ENCODE assay signal across 8 mouse cellular contexts in genomic region chr8:13757805-13758727, GRCm38 (mm10). TPM values are rescaled to one million over a fixed set of nuclear protein-coding genes. Genes with fewer than 3 reads are reported as not detected.
DNase-seq lines count a peak whose midpoint lies in the region; ATAC-seq lines count a peak whose summit lies in the region.

No protein-coding gene starts in this region.

- peak overlapping the region; percentile 80 for H3K27ac ChIP-seq in midbrain, embryonic 16.5 days (ENCODE audit: low read length)

- peak overlapping the region; percentile 100 for H3K4me3 ChIP-seq in midbrain, embryonic 16.5 days (ENCODE audit: low read depth, low read length)

- H3K36me3 ChIP-seq in midbrain, embryonic 16.5 days (ENCODE audit: control insufficient read depth, insufficient read depth, low read length): peaks cover 12% of the 10 kb centered on the region; the same call in 1 of the 2 replicates

- no peaks in the 10 kb centered on the region for H3K27me3 ChIP-seq in midbrain, embryonic 16.5 days (ENCODE audit: control insufficient read depth, insufficient read depth, low read depth, low read length)

- WGBS in midbrain, embryonic 16.5 days: under 1% methylated on average over 38 of the region's 38 CpGs

- peak overlapping the region; percentile 94 for H3K9ac ChIP-seq in midbrain, embryonic 16.5 days (ENCODE audit: low read depth, low read length)

- peak; percentile 82 for ATAC-seq in midbrain, embryonic 16.5 days

- peak; percentile 42 for DNase-seq in urinary bladder, postnatal 14 days (ENCODE audit: low spot score)
- DNase-seq in urinary bladder, adult 2 months (ENCODE audit: low spot score): no peak
- peak; percentile 70 to 74 for DNase-seq in cerebellum, postnatal 10 days
- DNase-seq in heart, adult 18-20 months: peak; percentile 54 to 68
- peak; percentile 43 for DNase-seq in kidney, adult 18-20 months
- DNase-seq in liver: peak; percentile 72
- peak; percentile 32 for DNase-seq in testis, postnatal 14 days (ENCODE audit: low spot score)

- no peaks in the 10 kb centered on the region for H3K9me3 ChIP-seq in midbrain, embryonic 16.5 days (replicated peaks; ENCODE audit: control insufficient read depth, low read length, poor library complexity, severe bottlenecking)

- H3K4me2 ChIP-seq in midbrain, embryonic 16.5 days (ENCODE audit: low read length): peak overlapping the region; percentile 79

- peaks cover 19% of the 10 kb centered on the region for H3K4me1 ChIP-seq in midbrain, embryonic 16.5 days (ENCODE audit: control insufficient read depth, insufficient read depth, low read length)

RNA-seq across cellular contexts. Expression of gene Cdc16, which starts 0.6 kb away (rescaled TPM):
- polyA plus RNA-seq in urinary bladder, adult 2 months (2012; rRNA removed): 62.2 and 65.9 TPM in 2 replicates
- total RNA-seq in heart, adult 18-20 months (2021): 10 to 100 TPM; 30.1 to 31.0 TPM
- 145 and 156 TPM in 2 replicates for polyA plus RNA-seq in midbrain, embryonic 16.5 days (2015; fragmentation: Nextera tagmentation; extraction: Ambion mirVana)

RNA-seq across cellular contexts. Expression of gene Upf3a, which starts 27.3 kb away (rescaled TPM):
- 21.3 and 24.7 TPM in 2 replicates for polyA plus RNA-seq in urinary bladder, adult 2 months (2012; rRNA removed)
- total RNA-seq in heart, adult 18-20 months (2021): 10 to 100 TPM in 1 of 2 experiments, 1 to 10 TPM in 1; 9.3 to 10.0 TPM
- polyA plus RNA-seq in midbrain, embryonic 16.5 days (2015; fragmentation: Nextera tagmentation; extraction: Ambion mirVana): 38.9 and 41.3 TPM in 2 replicates

RNA-seq across cellular contexts. Expression of gene Cfap97d2, which starts 52.4 kb away (rescaled TPM):
- 0.11 and 0.27 TPM in 2 replicates for polyA plus RNA-seq in urinary bladder, adult 2 months (2012; rRNA removed)
- under 1 TPM in 1 of 2 experiments, not detected in 1; 0.26 TPM for total RNA-seq in heart, adult 18-20 months (2021)
- polyA plus RNA-seq in midbrain, embryonic 16.5 days (2015; fragmentation: Nextera tagmentation; extraction: Ambion mirVana): 1.4 and 1.9 TPM in 2 replicates
